Mouse (Mus musculus): ENCODE data around the gene Slc3a1. TPM values are rescaled to one million over a fixed set of nuclear protein-coding genes. Genes with fewer than 3 reads are reported as not detected.

Gene Slc3a1
- polyA plus RNA-seq (2012; rRNA removed) = 78.4 and 113 TPM in 2 replicates

- no peak for DNase-seq (ENCODE audit: low read depth, low spot score)
- WGBS = 61% methylated on average over 20 of the region's 20 CpGs
These were observed at the start of gene Slc3a1 for GRCm38 (mm10) chr17:85028093-85028739. Gene Slc3a1 (plus strand): TSS chr17:85028376.

GRCm38 (mm10) chr17:84981721-84982120 is 46.5 kb upstream of the Slc3a1 start:
- 88% methylated on average over 1 of the region's 1 CpGs for WGBS
- no peak for DNase-seq (ENCODE audit: low read depth, low spot score)

DNA sequence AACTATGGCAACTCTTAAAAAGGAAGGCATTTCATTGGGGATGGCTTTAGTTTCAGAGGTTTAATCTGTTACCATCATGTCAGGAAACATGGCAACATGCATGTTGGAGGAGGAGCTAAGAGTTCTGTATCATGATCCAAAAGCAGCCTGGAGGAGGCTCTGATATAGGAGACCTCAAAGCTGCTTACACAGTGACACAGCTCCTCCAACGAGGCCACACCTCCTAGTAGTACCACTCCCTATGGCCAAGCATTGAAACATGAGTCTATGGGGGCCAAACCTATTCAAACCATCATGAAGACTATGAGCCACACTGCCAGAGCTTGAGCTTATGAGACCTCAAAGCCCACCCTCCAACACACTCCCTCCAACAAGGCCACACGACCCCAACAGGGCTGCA is 45.4 kb upstream of the Slc3a1 start:
- DNase-seq (ENCODE audit: low read depth, low spot score) = no peak
- WGBS = 60% methylated on average over 2 of the region's 2 CpGs

DNA sequence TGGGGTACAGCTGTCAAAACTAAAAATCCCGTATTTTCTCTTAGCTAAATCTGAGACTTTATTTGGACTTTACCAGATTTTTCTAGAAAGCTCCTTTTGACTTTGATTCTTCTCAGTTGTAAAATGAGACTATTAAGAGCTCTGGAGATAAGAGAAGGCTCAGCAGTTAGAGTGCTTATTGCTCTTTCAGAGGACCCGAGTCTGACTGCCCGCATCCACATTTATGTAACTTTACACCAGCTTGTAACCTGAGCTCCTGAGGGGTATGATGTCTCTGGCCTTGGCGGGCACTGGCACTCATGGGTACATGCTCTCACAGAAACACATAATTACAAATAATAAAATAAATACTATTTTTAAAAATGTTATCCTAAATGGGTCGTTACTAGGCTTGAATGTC is 41.8 kb upstream of the Slc3a1 start:
- WGBS = 64% methylated on average over 5 of the region's 5 CpGs
- DNase-seq (ENCODE audit: low read depth, low spot score) = no peak

DNA sequence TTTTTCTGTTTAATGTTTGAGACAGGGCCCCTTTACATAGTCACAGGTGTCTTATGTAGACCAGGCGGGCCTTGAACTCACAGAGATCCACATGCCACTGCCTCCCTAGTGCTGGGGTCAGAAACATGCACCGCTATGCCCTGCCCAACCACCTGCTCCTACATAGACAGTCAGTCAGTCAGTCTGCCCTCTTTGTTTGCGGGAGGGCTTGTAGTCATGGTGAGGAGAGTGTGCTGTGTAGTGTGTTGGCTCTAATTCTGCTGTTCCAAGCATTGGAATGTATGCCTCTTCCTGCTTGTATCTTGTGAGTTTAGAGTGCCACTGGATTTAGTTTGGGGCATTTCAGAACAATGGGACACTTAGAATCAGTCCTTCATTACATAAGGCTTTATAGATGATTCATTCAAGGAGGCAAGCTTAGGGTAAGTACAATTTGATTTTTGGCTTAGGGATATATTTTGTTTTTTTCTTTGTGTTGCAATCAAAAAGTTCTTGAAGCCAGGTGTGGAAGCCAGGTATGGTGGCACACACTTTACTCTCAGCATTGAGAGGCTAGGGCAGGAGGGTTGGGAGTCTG is 40.3 kb upstream of the Slc3a1 start:
- 65% methylated on average over 3 of the region's 3 CpGs for WGBS
- no peak for DNase-seq (ENCODE audit: low read depth, low spot score)

DNA sequence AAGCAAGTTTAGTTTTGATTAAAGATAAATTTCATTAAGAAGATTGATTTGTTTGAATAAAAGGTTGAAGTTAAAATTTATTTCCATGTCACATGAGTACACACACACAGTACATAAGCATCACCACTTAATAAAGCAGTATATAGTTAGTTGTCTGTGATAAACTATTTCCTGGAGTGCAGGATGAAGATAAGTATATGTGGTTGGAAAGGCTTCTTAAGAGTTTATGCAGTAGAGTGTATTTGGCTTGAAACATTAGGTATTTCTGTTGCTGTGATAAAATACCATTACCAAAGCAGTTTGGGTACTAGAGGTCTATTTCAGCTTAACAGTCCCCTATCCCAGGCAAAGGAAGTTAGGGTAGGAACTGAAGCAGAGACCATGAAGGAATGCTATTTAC is 39.7 kb upstream of the Slc3a1 start:
- DNase-seq (ENCODE audit: low read depth, low spot score) = no peak

DNA sequence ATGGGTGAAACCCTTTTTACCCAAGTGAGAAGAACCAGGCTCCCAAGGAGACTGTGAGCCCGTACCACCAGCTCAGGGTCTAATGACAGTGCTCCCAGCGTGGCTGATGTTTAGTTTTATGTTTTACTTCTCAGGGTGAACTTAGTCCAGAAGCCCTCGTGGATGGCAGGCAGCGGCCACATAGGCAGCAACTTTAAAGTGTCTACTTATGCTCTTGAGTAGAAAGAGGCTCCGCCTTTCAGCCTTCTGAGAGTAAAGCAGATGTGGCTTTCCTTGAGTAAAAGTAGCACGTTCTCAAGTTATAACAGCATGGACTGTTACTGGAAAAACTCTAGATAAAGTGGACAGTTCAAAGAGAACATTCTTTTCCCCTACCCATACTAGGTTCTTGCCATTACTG is 32.3 kb upstream of the Slc3a1 start:
- DNase-seq (ENCODE audit: low read depth, low spot score) = no peak
- 75% methylated on average over 6 of the region's 6 CpGs for WGBS

DNA sequence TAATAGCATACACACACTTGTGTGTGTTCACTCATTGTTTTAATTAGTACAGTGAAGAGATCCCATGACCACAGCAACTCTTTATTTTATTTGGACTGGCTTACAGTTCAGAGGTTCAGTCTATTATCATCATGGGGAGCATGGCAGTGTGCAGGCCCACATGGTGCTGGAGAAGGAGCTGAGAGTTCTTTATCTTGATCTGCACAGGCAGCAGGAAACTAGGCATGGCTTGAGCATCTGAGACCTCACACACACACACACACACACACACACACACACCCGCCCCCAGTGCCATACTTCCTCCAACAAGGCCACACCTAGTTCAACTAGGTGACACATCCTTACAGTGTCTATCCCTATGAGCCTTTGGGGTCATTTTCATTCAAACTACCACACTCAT is 30.5 kb upstream of the Slc3a1 start:
- DNase-seq (ENCODE audit: low read depth, low spot score) = no peak
- 45% methylated on average over 1 of the region's 1 CpGs for WGBS

GRCm38 (mm10) chr17:84999636-85000035 is 28.5 kb upstream of the Slc3a1 start:
- no peak for DNase-seq (ENCODE audit: low read depth, low spot score)
- WGBS = 84% methylated on average over 10 of the region's 10 CpGs

- WGBS = 89% methylated on average over 6 of the region's 6 CpGs
- DNase-seq (ENCODE audit: low read depth, low spot score) = no peak
These were observed 14.7 kb upstream of the Slc3a1 start for GRCm38 (mm10) chr17:85013485-85013884.

DNA sequence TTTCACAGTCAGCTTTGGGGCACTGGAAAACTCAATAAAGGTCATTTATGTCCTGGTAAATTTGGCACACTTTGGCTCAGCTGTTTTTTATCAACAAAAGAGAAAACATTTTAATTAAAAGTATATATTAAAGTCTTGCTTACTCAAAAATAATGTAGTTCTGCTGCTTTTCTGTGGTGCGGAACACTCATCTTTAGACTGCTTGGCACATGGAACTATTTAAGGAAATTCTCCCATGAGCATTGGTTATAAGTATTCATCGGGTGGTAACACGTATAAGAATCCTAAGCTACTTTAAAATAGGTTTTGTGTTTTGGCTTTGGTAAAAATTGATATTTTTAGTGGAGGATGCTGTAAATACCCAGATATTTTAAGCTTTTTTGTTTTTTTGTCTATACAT is 13.5 kb upstream of the Slc3a1 start:
- no peak for DNase-seq (ENCODE audit: low read depth, low spot score)
- WGBS = 96% methylated on average over 3 of the region's 3 CpGs

DNA sequence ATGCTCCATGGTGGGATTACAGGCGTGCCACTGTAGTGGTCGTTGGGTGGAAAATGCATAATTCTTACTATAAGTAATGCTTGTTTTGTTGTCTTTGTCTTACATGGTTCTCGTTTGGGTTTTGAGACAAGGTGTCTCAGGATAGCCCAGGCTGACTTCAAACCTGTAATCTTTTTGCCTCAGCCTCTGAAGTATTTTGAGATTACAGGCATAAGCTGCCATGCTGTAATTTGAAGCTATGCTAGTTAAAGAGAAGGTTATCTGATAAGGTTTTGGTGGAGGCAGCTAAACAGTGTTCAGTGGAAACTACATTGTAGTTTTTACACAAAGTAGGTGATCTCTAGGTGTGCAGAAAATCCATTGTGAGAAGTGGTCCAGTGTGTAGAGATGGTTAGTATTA is 9.8 kb upstream of the Slc3a1 start:
- DNase-seq (ENCODE audit: low read depth, low spot score) = no peak
- 88% methylated on average over 3 of the region's 3 CpGs for WGBS

DNA sequence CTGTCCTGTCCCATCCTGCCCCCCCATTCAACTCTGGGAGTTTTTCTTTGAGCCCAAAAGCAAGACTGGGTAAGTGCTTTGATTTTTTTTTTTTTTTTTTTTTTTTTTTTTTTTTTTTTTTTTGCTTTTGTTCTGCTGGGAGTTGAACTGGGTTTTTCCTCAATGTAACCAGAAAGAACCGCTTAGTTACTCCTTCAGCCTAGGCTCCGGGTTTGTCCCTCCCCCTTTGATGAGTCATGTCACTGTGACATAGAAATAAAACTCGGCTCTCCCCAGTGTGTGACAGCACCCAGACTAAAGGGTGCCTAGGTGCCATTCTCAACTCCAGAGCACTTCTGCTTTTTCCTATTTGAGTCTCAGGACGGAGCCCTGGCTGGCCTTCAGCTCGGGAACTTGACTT is 9.4 kb upstream of the Slc3a1 start:
- 44% methylated on average over 5 of the region's 5 CpGs for WGBS
- no peak for DNase-seq (ENCODE audit: low read depth, low spot score)

- WGBS = 83% methylated on average over 3 of the region's 3 CpGs
- no peak for DNase-seq (ENCODE audit: low read depth, low spot score)
These were observed 7.8 kb upstream of the Slc3a1 start for GRCm38 (mm10) chr17:85020343-85020742.

GRCm38 (mm10) chr17:85023247-85024167 is 4.7 kb upstream of the Slc3a1 start:
- 35% methylated on average over 22 of the region's 22 CpGs for WGBS

GRCm38 (mm10) chr17:85024237-85024636 is 3.9 kb upstream of the Slc3a1 start:
- no peak for DNase-seq (ENCODE audit: low read depth, low spot score)
- WGBS = 40% methylated on average over 8 of the region's 8 CpGs

More at GRCm38 (mm10) chr17:85023247-85024167, 4.7 kb upstream of the Slc3a1 start:
- DNase-seq (ENCODE audit: low read depth, low spot score) = peak; percentile 64

DNA sequence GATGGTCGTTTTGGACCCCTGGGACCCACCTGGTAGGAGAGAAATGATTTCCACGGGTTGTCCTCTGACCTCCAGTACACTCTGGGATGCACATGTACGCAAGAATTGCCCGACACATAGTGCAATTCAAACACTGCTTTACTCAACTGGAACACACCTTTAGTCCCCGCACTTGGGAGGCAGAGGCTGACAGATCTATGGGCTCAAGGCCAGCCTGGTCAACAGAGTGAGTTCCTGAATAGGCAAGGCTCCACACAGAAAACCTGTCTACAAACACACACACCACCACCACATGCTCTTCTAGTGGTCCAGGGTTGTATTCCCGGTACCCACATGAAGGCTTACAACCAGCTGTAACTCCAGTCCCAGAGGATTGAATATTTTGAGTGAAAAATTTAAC is 3.0 kb upstream of the Slc3a1 start:
- DNase-seq (ENCODE audit: low read depth, low spot score) = no peak
- 51% methylated on average over 6 of the region's 6 CpGs for WGBS

GRCm38 (mm10) chr17:85026436-85026835 is 1.7 kb upstream of the Slc3a1 start:
- no peak for DNase-seq (ENCODE audit: low read depth, low spot score)
- WGBS = 80% methylated on average over 6 of the region's 6 CpGs

GRCm38 (mm10) chr17:85027247-85027646 is 929 bp upstream of the Slc3a1 start:
- no peak for DNase-seq (ENCODE audit: low read depth, low spot score)
- WGBS = 36% methylated on average over 3 of the region's 3 CpGs

DNA sequence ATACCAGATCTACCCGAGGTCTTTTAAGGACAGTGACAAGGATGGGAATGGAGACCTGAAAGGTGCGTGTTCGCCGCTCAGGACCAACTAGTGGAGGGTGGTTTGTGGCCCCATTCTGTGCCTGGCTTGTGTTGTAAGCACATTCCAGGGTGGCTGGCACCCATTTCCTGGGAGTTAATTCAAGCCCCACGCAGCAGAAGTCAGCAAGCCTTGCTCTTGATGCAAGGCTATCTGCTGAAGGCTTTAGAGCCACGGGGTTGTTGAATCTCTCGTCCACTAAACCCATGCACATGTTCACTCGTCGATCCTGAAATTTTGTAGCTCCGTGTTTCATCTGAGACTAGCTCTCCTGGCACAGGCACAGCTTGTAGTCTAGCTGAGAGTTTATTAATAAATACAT is 621 bp downstream of the Slc3a1 start:
- 82% methylated on average over 10 of the region's 10 CpGs for WGBS

DNA sequence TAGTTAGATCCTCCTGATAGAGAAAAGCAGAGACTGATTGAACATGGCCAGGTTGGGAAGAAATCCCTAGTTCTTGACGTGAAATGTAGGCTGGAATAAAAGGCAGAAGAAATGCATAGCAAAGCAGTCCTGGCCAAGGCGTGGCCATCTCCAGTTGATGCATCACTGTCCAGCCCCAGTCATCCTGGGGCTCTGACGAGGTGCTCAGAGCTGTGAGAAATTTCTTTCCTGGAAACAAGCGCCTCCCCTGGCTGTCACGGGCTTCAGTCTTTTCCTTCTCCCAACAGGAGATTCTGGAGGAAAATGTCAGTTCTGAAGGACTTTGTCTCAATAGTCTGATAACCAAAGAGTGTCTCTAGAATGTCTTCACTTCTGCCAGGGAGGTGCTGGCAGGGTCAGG is 2.5 kb downstream of the Slc3a1 start:
- 62% methylated on average over 5 of the region's 5 CpGs for WGBS
- no peak for DNase-seq (ENCODE audit: low read depth, low spot score)

More for the DNA sequence above, 621 bp downstream of the Slc3a1 start:
- DNase-seq (ENCODE audit: low read depth, low spot score) = no peak

All from large intestine, adult 2 months (tissue).